Mouse (Mus musculus) lung, embryonic 14.5 days (tissue): Measurements from ENCODE around the gene Snap25. TPM values are rescaled to one million over a fixed set of nuclear protein-coding genes. Genes with fewer than 3 reads are reported as not detected.

ENCODE experiments used
- ATAC-seq: fragments of 200-750 bp; cut with Nextera tagmentation; 2 replicates; pipeline ENCODE4 v1.8.0; 2017; ENCODE audit warnings: mild to moderate bottlenecking, moderate TSS enrichment, moderate library complexity; ENCODE audit not compliant: insufficient read depth
- DNase-seq: peaks from one replicate; pipeline ENCODE4 v3.0.0-alpha.2; 2015
- H3K27ac ChIP-seq: fragments of 300-500 bp; sonication (generic); 2 replicates; pipeline ENCODE4 v1.5.1; 2014; ENCODE audit warnings: low read depth, mild to moderate bottlenecking, moderate library complexity
- H3K27me3 ChIP-seq: fragments of 300-500 bp; sonication (generic); 2 replicates; pipeline ENCODE4 v1.6.1; 2014; ENCODE audit warnings: low read length, control low read depth; ENCODE audit not compliant: insufficient read depth
- H3K36me3 ChIP-seq: fragments of 300-500 bp; sonication (generic); 2 replicates; pipeline ENCODE4 v1.6.1; 2014; ENCODE audit warnings: control low read depth; ENCODE audit not compliant: insufficient read depth
- H3K4me1 ChIP-seq: fragments of 300-500 bp; sonication (generic); 2 replicates; pipeline ENCODE4 v1.6.1; 2014; ENCODE audit warnings: antibody characterized with exemption, control low read depth; ENCODE audit not compliant: insufficient read depth
- H3K4me2 ChIP-seq: fragments of 300-500 bp; sonication (generic); 2 replicates; pipeline ENCODE4 v1.6.1; 2014; ENCODE audit warnings: mild to moderate bottlenecking
- H3K4me3 ChIP-seq: fragments of 300-500 bp; sonication (generic); 2 replicates; pipeline ENCODE4 v1.5.1; 2014; ENCODE audit warnings: low read depth, low read length
- H3K9ac ChIP-seq: fragments of 300-500 bp; sonication (generic); 2 replicates; pipeline ENCODE4 v1.6.1; 2014
- H3K9me3 ChIP-seq: fragments of 300-500 bp; sonication (generic); 2 replicates; pipeline ENCODE4 v1.6.1; 2016; ENCODE audit warnings: low read depth, low read length, control low read depth
- CTCF ChIP-seq: IDR thresholded peaks from 2 replicates; pipeline ENCODE4 v1.5.1; 2016; ENCODE audit warnings: antibody characterized with exemption, low read depth
- WGBS: fragments of 180-500 bp; shearing (Covaris S2); extraction: QIAGEN DNeasy Blood & Tissue Kit; methylation state at CpG from one replicate; pipeline ENCODE4 v1.1.7; 2014; 5-methylcytosine and 5-hydroxymethylcytosine counted together
- polyA plus RNA-seq: library from polyadenylated mRNA; unstranded; fragments of >200 nt; fragmentation: Nextera tagmentation; extraction: Ambion mirVana; gene quantifications from 2 replicates; pipeline ENCODE4 v1.2.1, GENCODE M21; 2014

Snap25 gene
- polyA plus RNA-seq, 1 experiment from 2014 or later: 1.6 TPM

DNA sequence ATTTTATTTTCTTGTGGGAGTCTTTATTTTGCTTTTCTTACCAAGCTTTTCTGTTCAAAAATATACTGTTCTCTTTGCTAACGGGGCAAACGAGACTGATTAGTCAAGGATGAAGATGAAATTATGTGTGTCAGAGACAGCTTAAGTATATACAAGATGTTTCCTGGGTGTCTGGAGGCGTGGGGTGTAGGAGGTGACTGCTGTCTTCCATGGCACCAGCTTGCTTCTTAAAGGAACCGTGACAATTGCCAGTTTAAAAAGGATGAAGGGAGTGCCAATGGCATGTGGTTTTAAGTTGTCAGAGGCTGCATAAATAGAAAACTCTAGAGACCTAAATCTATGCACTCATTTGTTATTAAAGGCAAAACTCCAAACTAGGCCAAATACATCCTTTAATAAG, 75.1 kb downstream of the Snap25 start:
- ATAC-seq: no peak
- no peaks in the 10 kb centered on the region for H3K27me3 ChIP-seq

DNA sequence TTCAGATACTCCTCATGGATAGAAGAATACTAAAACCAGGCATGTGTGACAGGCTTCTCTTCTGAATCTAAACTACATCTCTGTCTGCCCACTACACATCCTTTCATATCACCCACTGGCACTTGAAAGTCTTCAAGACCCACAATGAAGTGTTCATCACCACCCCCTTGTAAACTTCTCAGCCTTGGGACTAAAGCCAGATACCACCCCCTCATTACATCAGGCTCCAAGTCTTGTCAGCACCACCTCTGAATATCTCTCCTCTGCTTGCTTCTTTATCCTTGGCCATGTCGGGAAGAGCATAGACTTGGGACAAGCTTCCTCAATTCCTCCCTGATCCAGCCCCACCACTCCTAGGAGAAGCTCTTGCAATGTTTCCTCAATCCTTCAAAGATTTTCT, 83.3 kb downstream of the Snap25 start:
- H3K27me3 ChIP-seq: no peaks in the 10 kb centered on the region
- DNase-seq (no peak), ATAC-seq (no peak)
- WGBS: 40% methylated on average over 1 of the region's 1 CpGs
- H3K36me3 ChIP-seq: no peaks in the 10 kb centered on the region
- no peak for TF ChIP-seq CTCF
- H3K9me3 ChIP-seq: no peaks in the 10 kb centered on the region
- H3K27ac ChIP-seq: no peak overlapping the region
- no peak overlapping the region for H3K4me3 ChIP-seq
- H3K9ac ChIP-seq: no peak overlapping the region
- no peak overlapping the region for H3K4me2 ChIP-seq
- no peaks in the 10 kb centered on the region for H3K4me1 ChIP-seq

More for the DNA sequence above, 75.1 kb downstream of the Snap25 start:
- Histone ChIP-seq H3K4me2 (no peak overlapping the region), H3K4me1 (no peaks in the 10 kb centered on the region), H3K36me3 (no peaks in the 10 kb centered on the region), H3K9me3 (no peaks in the 10 kb centered on the region), H3K4me3 (no peak overlapping the region), H3K9ac (no peak overlapping the region), H3K27ac (no peak overlapping the region)
- no peak for DNase-seq
- 38% methylated on average over 4 of the region's 4 CpGs for WGBS
- no peak for TF ChIP-seq CTCF

DNA sequence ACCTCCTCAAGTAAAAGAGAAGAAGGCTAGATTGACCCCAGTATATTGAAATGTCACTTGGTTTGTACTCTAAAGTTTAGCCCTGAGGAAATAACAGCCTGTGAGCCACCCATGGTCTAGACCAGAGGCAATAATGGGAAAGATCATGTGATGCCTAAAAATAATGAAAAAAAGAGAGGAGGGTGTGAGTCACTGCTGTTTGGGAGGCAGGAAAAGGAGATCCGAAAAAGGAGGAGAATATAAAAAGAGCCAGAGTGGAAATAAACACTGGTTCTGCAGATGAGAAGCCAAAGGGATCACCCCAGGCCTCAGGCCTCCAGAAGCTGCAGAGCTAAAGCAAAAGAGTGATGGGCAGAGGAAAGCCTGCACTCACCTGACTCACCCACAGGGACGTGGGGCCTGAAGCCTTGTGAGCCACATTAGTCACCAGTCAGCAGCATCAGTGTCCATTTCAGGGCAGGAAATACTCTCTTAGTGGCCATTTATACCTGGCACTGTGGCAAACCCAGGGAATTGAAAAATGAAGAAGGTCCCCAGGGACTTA, 85.7 kb downstream of the Snap25 start:
- no peak overlapping the region for H3K4me2 ChIP-seq
- H3K4me3 ChIP-seq: no peak overlapping the region
- H3K4me1 ChIP-seq: no peaks in the 10 kb centered on the region
- WGBS: 64% methylated on average over 2 of the region's 2 CpGs
- H3K9me3 ChIP-seq: no peaks in the 10 kb centered on the region
- H3K36me3 ChIP-seq: no peaks in the 10 kb centered on the region
- ATAC-seq (no peak), DNase-seq (no peak)
- no peak for TF ChIP-seq CTCF
- H3K27me3 ChIP-seq: no peaks in the 10 kb centered on the region
- H3K9ac ChIP-seq: no peak overlapping the region
- H3K27ac ChIP-seq: no peak overlapping the region

DNA sequence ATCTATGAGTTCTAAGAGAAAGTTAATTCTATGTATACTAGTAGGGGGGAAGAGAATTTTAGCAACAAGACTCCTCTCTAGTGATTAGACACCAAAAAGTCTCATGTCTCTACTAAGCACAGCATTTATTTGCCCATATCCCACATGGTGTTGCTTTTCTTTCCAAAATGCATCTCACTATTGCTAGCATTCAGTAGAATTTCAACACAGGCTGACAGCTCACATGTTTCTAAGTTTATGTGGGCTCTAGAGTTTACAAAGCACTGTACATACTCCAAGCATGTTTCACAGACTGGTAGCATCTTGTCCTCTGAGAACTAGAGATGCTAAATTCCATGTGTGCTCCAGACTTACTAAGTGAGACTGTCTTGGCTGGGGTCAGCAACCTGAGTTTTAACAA, 87.8 kb downstream of the Snap25 start:
- ATAC-seq: no peak
- no peaks in the 10 kb centered on the region for H3K4me1 ChIP-seq
- H3K4me3 ChIP-seq: no peak overlapping the region

DNA sequence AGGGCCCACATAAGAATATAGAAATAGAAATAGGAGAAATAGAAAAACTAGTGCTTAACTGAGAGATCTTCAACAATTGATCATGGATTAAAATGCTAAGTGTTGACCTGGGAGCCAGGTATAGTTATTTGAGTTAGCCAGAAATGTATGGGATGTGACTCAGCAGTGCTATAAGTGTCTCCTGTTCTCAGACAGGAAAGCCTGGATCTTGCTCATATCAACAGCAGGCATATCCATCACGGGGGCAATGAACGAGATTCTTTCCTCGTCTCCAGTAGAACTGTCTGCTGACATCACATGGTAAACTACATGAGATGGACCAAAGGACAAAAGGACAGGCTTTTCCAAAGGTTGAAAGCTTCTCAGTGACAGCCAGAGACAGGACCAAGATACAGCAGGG, 88.8 kb downstream of the Snap25 start:
- Histone ChIP-seq H3K27ac (no peak overlapping the region), H3K9me3 (no peaks in the 10 kb centered on the region), H3K4me2 (no peak overlapping the region), H3K9ac (no peak overlapping the region), H3K4me3 (no peak overlapping the region), H3K4me1 (no peaks in the 10 kb centered on the region), H3K36me3 (no peaks in the 10 kb centered on the region), H3K27me3 (no peaks in the 10 kb centered on the region)
- 54% methylated on average over 3 of the region's 3 CpGs for WGBS
- no peak for DNase-seq
- no peak for TF ChIP-seq CTCF
- no peak for ATAC-seq

More for the DNA sequence above, 87.8 kb downstream of the Snap25 start:
- H3K9me3 ChIP-seq: no peaks in the 10 kb centered on the region
- no peak for DNase-seq
- no peak for TF ChIP-seq CTCF
- no peaks in the 10 kb centered on the region for H3K36me3 ChIP-seq
- no peak overlapping the region for H3K9ac ChIP-seq
- no peaks in the 10 kb centered on the region for H3K27me3 ChIP-seq
- H3K4me2 ChIP-seq: no peak overlapping the region
- H3K27ac ChIP-seq: no peak overlapping the region

DNA sequence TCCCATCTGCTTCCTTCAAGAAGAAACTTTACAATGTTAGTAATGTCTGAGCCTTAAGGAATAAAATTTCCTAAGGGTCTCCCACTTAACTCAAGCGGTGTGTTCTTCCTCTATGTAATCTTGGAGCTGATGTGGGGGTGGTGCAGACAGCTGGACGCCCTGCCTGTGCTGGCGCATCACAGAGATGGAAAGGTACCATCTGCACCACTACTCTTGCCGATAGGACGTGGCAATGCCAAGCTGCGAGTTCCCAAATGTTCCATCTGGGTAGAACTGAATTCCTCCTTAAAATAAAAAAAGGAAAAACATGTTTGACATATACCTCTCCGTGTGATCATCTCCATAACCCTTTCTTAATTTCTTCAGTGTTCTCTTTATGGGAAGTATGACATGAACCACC, 89.9 kb downstream of the Snap25 start:
- no peaks in the 10 kb centered on the region for H3K36me3 ChIP-seq
- H3K9ac ChIP-seq: no peak overlapping the region
- DNase-seq (no peak), ATAC-seq (no peak)
- 75% methylated on average over 7 of the region's 7 CpGs for WGBS
- no peaks in the 10 kb centered on the region for H3K27me3 ChIP-seq
- no peak for TF ChIP-seq CTCF
- H3K4me2 ChIP-seq: no peak overlapping the region
- H3K27ac ChIP-seq: no peak overlapping the region
- H3K9me3 ChIP-seq: no peaks in the 10 kb centered on the region
- no peak overlapping the region for H3K4me3 ChIP-seq
- no peaks in the 10 kb centered on the region for H3K4me1 ChIP-seq

DNA sequence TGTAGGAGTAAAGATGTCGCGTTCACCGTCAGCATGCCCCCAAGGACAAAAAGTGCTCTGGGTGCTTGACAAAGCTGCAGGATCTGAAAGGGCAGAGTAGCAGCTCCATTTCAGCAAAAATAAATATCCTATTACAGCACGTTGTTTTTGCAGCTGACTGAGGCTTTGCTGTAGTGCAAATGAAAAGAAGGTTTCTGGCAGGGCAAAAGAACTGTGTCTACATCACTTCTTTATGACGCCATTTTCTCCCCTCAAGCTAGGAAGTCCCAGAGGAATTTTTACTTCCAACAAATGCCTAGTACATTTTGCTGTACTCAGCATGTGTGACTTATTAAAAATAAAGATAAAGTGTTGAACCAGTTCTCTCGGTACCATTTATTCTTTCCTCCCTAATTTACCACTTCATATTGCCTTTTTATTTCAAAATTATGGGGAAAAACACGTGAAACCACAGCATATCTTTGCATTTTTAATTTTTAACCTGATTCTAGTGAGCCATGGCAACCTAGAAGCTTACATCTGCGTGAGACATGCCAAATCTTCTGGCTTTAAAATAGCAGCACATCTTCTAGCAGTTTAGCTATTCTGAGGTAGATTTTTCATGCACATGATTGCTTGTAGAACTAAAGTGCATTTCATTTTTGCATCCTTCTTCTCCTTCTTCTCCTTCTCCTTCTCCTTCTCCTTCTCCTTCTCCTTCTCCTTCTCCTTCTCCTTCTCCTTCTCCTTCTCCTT, 94.9 kb downstream of the Snap25 start:
- WGBS: 65% methylated on average over 8 of the region's 8 CpGs
- Histone ChIP-seq H3K9me3 (no peaks in the 10 kb centered on the region), H3K4me3 (no peak overlapping the region), H3K27me3 (no peaks in the 10 kb centered on the region), H3K4me1 (no peaks in the 10 kb centered on the region), H3K27ac (no peak overlapping the region), H3K4me2 (no peak overlapping the region), H3K9ac (no peak overlapping the region), H3K36me3 (no peaks in the 10 kb centered on the region)
- TF ChIP-seq CTCF: no peak
- DNase-seq (peak; percentile 4), ATAC-seq (no peak)

DNA sequence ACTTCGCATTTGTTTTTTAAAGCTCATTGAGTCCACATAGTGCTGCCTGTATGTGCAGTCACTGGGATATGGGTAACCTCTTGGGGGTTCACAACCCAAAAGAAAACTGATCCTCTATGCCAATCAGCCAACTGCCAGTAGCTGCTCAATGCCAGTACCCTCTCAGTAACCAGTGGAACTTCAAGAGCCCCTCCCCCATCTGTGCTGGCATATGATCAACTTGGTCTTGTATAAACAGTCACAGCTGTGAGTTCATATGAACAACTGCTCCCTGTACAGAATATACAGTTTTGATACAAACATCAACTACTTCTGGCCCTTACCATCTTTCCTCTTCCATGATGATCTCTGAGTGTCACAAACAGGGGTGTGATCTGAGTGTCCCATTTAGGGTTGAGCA, 98.1 kb downstream of the Snap25 start:
- H3K9me3 ChIP-seq: no peaks in the 10 kb centered on the region
- DNase-seq (peak; percentile 47), ATAC-seq (peak; percentile 28; the same call in 1 of the 2 replicates)
- H3K4me2 ChIP-seq: no peak overlapping the region
- no peak for TF ChIP-seq CTCF
- H3K4me3 ChIP-seq: no peak overlapping the region
- H3K4me1 ChIP-seq: no peaks in the 10 kb centered on the region
- no peak overlapping the region for H3K9ac ChIP-seq
- no peaks in the 10 kb centered on the region for H3K36me3 ChIP-seq
- no peak overlapping the region for H3K27ac ChIP-seq
- H3K27me3 ChIP-seq: no peaks in the 10 kb centered on the region
- 97% methylated on average over 1 of the region's 1 CpGs for WGBS
